Mouse (Mus musculus): ENCODE data around the gene 4930415O20Rik. TPM values are rescaled to one million over a fixed set of nuclear protein-coding genes. Genes with fewer than 3 reads are reported as not detected.
"Not testable (repeated sequence)": the region's sequence is repeated elsewhere in the genome, so short reads cannot be mapped to it uniquely, and the experiment has no call there.

Gene 4930415O20Rik
- polyA plus RNA-seq, 2 experiments = not detected

GRCm38 (mm10) chr15:98579795-98580464 lies 9.1 kb downstream of the 4930415O20Rik start:
- Histone ChIP-seq H3K36me3 (replicated peaks; ENCODE audit: control insufficient read depth, insufficient read depth, low read depth) (no peaks in the 10 kb centered on the region), H3K9me3 (ENCODE audit: control insufficient read depth, low read length) (no peaks in the 10 kb centered on the region), H3K27ac (no peak overlapping the region), H3K9ac (replicated peaks) (no peak overlapping the region), H3K27me3 (ENCODE audit: control insufficient read depth, insufficient read depth, low read length) (no peaks in the 10 kb centered on the region), H3K4me2 (ENCODE audit: low read depth) (no peak overlapping the region), H3K4me1 (replicated peaks; ENCODE audit: control insufficient read depth in 2 of 2, insufficient read depth in 2 of 2, low read length in 1 of 2) (0 out of 4 replicates have a peak, but pooled peaks cover 0 to 2% of the 10 kb centered on the region in 2 experiments), H3K4me3 (ENCODE audit: insufficient read depth in 1 of 2, low read depth in 2 of 2, low read length in 2 of 2) (no peak overlapping the region)
- ATAC-seq (ENCODE audit: insufficient read depth) (peak; percentile 78), DNase-seq (ENCODE audit: low read depth in 3 of 3, low spot score in 3 of 3) (peak; percentile 67 to 75 (median 71))
- WGBS (ENCODE audit: insufficient replicate concordance) = 30% methylated on average over 5 of the region's 5 CpGs
- TF ChIP-seq CTCF (IDR thresholded peaks at IDR 0.05; ENCODE audit: low read depth) = peak; percentile 95
- TF ChIP-seq EP300 (IDR thresholded peaks at IDR 0.05; ENCODE audit: low read depth) = no peak

DNA sequence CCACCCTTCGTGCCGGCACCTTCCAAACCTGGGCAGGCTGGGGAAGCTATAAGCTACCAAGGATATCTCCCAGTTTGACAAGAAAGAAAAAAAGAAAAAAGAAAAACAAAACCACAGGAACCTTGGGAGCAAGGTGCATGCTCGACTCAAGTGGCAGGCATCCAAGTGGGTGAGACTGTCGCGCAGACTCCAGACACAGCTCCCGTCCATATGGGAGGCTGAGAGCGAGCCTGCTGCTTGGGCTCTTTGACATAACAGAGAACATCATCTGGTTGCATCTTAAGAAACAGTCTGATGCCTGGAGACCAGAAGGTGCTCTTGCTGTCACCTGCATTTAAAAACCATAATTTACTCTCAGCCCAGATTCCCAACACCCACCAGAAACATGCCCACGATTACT lies 11.6 kb downstream of the 4930415O20Rik start:
- Histone ChIP-seq H3K9ac (replicated peaks) (no peak overlapping the region), H3K4me3 (ENCODE audit: insufficient read depth in 1 of 2, low read depth in 2 of 2, low read length in 2 of 2) (no peak overlapping the region), H3K4me1 (replicated peaks; ENCODE audit: control insufficient read depth in 2 of 2, insufficient read depth in 2 of 2, low read length in 1 of 2) (peaks cover 9 to 19% of the 10 kb centered on the region in 2 experiments), H3K27ac (no peak overlapping the region), H3K4me2 (ENCODE audit: low read depth) (no peak overlapping the region), H3K9me3 (ENCODE audit: control insufficient read depth, low read length) (no peaks in the 10 kb centered on the region), H3K27me3 (ENCODE audit: control insufficient read depth, insufficient read depth, low read length) (no peaks in the 10 kb centered on the region), H3K36me3 (replicated peaks; ENCODE audit: control insufficient read depth, insufficient read depth, low read depth) (no peaks in the 10 kb centered on the region)
- DNase-seq (ENCODE audit: low read depth in 3 of 3, low spot score in 3 of 3) (no peak), ATAC-seq (ENCODE audit: insufficient read depth) (no peak)
- TF ChIP-seq EP300 (IDR thresholded peaks at IDR 0.05; ENCODE audit: low read depth) (no peak), CTCF (IDR thresholded peaks at IDR 0.05; ENCODE audit: low read depth) (no peak)
- WGBS (ENCODE audit: insufficient replicate concordance) = 80% methylated on average over 8 of the region's 8 CpGs

GRCm38 (mm10) chr15:98582996-98583395 lies 12.2 kb downstream of the 4930415O20Rik start:
- no peak for TF ChIP-seq EP300 (IDR thresholded peaks at IDR 0.05; ENCODE audit: low read depth)
- no peak for TF ChIP-seq CTCF (IDR thresholded peaks at IDR 0.05; ENCODE audit: low read depth)
- H3K4me1 ChIP-seq (replicated peaks; ENCODE audit: control insufficient read depth in 2 of 2, insufficient read depth in 2 of 2, low read length in 1 of 2) = peaks cover 14 to 25% of the 10 kb centered on the region in 2 experiments
- no peak overlapping the region for H3K4me2 ChIP-seq (ENCODE audit: low read depth)
- H3K27me3 ChIP-seq (ENCODE audit: control insufficient read depth, insufficient read depth, low read length) = no peaks in the 10 kb centered on the region
- H3K9ac ChIP-seq (replicated peaks) = no peak overlapping the region
- H3K27ac ChIP-seq = no peak overlapping the region
- H3K4me3 ChIP-seq (ENCODE audit: insufficient read depth in 1 of 2, low read depth in 2 of 2, low read length in 2 of 2) = no peak overlapping the region
- no peaks in the 10 kb centered on the region for H3K9me3 ChIP-seq (ENCODE audit: control insufficient read depth, low read length)
- no peak for DNase-seq (ENCODE audit: low read depth in 3 of 3, low spot score in 3 of 3)
- WGBS (ENCODE audit: insufficient replicate concordance) = 66% methylated on average over 8 of the region's 8 CpGs
- ATAC-seq (ENCODE audit: insufficient read depth) = no peak
- no peaks in the 10 kb centered on the region for H3K36me3 ChIP-seq (replicated peaks; ENCODE audit: control insufficient read depth, insufficient read depth, low read depth)

DNA sequence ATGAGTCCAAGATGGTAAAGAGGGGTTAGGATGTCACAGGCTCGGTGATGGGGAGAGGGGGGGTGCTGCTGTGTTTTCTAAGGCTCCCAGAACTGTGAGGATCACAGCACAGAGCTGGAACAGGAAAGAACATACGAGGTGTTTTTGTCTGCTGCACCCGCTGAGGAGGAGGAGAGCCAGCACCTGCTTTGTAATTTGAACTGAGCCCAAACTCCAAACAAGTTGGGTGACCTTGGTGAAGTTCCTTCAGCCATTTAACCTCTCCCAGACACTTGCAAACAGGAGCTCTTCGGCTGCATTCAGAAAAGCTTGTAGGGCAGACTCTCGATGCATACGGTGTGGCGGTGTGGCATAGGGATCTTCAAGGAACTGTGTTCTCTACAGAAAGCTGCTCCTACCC lies 14.6 kb downstream of the 4930415O20Rik start:
- H3K4me2 ChIP-seq (ENCODE audit: low read depth) = no peak overlapping the region
- H3K36me3 ChIP-seq (replicated peaks; ENCODE audit: control insufficient read depth, insufficient read depth, low read depth) = no peaks in the 10 kb centered on the region
- no peak overlapping the region; the same call in 1 of the 2 replicates for H3K27ac ChIP-seq
- H3K4me1 ChIP-seq (replicated peaks; ENCODE audit: control insufficient read depth in 2 of 2, insufficient read depth in 2 of 2, low read length in 1 of 2) = peaks cover 14 to 36% of the 10 kb centered on the region in 2 experiments
- no peaks in the 10 kb centered on the region for H3K9me3 ChIP-seq (ENCODE audit: control insufficient read depth, low read length)
- WGBS (ENCODE audit: insufficient replicate concordance) = 66% methylated on average over 7 of the region's 7 CpGs
- DNase-seq (ENCODE audit: low read depth in 3 of 3, low spot score in 3 of 3) (no peak), ATAC-seq (ENCODE audit: insufficient read depth) (no peak)
- TF ChIP-seq EP300 (IDR thresholded peaks at IDR 0.05; ENCODE audit: low read depth) = no peak
- TF ChIP-seq CTCF (IDR thresholded peaks at IDR 0.05; ENCODE audit: low read depth) = no peak
- no peaks in the 10 kb centered on the region for H3K27me3 ChIP-seq (ENCODE audit: control insufficient read depth, insufficient read depth, low read length)
- H3K9ac ChIP-seq (replicated peaks) = no peak overlapping the region
- H3K4me3 ChIP-seq (ENCODE audit: insufficient read depth in 1 of 2, low read depth in 2 of 2, low read length in 2 of 2) = no peak overlapping the region

DNA sequence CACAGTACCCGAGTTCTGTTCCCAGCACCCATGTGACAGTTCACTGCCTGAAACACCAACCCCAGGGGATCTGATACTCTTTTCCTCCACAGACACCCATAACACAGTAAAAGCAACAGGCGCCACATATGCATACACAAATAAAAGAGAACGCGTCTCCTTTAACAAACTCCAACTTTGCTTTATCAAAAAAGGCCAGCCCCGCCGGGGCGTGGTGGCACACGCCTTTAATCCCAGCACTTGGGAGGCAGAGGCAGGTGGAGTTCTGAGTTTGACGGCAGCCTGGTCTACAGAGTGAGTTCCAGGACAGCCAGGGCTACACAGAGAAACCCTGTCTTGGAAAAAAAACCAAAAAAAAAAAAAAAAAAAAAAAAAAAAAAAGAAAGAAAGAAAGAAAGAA lies 15.3 kb downstream of the 4930415O20Rik start:
- H3K9ac ChIP-seq (replicated peaks); H3K4me3 ChIP-seq (ENCODE audit: insufficient read depth in 1 of 2, low read depth in 2 of 2, low read length in 2 of 2); H3K9me3 ChIP-seq (ENCODE audit: control insufficient read depth, low read length); H3K36me3 ChIP-seq (replicated peaks; ENCODE audit: control insufficient read depth, insufficient read depth, low read depth); H3K27me3 ChIP-seq (ENCODE audit: control insufficient read depth, insufficient read depth, low read length); DNase-seq (ENCODE audit: low read depth in 3 of 3, low spot score in 3 of 3): not testable (repeated sequence)
- ATAC-seq (ENCODE audit: insufficient read depth) = peak; percentile 71
- Histone ChIP-seq H3K4me1 (replicated peaks; ENCODE audit: control insufficient read depth in 2 of 2, insufficient read depth in 2 of 2, low read length in 1 of 2) (peaks cover 14 to 36% of the 10 kb centered on the region in 2 experiments), H3K4me2 (ENCODE audit: low read depth) (peak overlapping the region; percentile 47), H3K27ac (peak overlapping the region; percentile 52)
- TF ChIP-seq EP300 (IDR thresholded peaks at IDR 0.05; ENCODE audit: low read depth) = peak; percentile 63
- 29% methylated on average over 9 of the region's 9 CpGs for WGBS (ENCODE audit: insufficient replicate concordance)

Measured in liver, embryonic 14.5 days (tissue).